Mouse (Mus musculus) cerebellum, adult 2 months (tissue): Measurements from ENCODE around the gene Col4a2.

Experiments used
- CTCF ChIP-seq: fragments of 200-500 bp; IDR thresholded peaks from 2 replicates; pipeline ENCODE4 v1.5.1; 2011; ENCODE audit warnings: low read depth, mild to moderate bottlenecking, control low read depth, low read length, moderate library complexity, borderline replicate concordance; ENCODE audit not compliant: insufficient read depth
- POLR2A ChIP-seq: fragments of 200-500 bp; IDR thresholded peaks from 2 replicates; pipeline ENCODE4 v1.6.1; 2011; ENCODE audit warnings: low read length, control low read depth, borderline replicate concordance; ENCODE audit not compliant: insufficient read depth

DNA sequence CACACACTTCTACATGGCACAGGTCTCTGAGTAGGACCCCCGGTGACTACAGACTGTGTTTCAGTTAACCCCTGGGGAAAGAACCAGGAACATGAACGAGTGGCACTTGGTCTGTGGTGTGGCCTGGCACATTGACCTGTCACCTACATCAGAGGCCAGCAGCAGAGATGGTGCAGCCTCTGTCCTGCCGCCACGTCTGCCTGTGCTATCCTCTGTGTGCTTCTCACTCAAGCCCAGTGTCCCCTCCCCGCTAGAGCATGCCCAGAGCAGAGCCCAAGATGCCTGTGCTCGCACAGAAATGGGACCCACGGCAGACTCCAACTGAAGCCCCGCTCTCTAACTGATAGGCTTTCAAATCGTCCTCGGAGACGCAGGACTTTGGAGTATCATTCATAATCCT is 6.8 kb downstream of the Col4a2 start:
- no peak for TF ChIP-seq POLR2A
- TF ChIP-seq CTCF: no peak
